Mouse (Mus musculus): ENCODE data around the gene Cdx2. TPM values are rescaled to one million over a fixed set of nuclear protein-coding genes. Genes with fewer than 3 reads are reported as not detected.
A peak's percentile ranks its signal among the peaks of the same experiment; 100 is the strongest.

Gene Cdx2
- polyA plus RNA-seq, 1 experiment from 2014 or later, result not detected

DNA sequence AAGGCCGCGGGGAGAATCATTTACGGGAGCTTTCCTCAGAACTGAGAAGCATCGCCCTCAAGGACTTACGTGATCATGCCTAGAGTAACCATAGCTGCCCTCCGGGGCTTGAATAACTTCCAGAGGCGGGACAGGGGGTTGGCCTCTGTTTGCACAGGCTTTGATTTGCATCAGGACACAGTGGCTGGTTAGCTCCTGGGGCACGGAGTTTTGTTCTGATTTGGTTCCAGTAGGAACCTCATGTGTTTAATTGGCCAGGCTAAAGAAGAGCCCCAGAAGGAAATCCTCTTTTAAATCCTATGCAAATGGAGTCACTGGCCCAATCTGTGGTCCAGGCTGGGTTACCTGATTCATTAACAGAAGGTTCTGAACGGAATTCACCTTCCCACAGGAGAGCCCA is 31.9 kb upstream of the Cdx2 start:
- H3K4me3 ChIP-seq (replicated peaks), result no peak overlapping the region
- no peak overlapping the region for H3K9ac ChIP-seq
- no peak for ATAC-seq (replicated peaks; ENCODE audit: low FRiP score)

DNA sequence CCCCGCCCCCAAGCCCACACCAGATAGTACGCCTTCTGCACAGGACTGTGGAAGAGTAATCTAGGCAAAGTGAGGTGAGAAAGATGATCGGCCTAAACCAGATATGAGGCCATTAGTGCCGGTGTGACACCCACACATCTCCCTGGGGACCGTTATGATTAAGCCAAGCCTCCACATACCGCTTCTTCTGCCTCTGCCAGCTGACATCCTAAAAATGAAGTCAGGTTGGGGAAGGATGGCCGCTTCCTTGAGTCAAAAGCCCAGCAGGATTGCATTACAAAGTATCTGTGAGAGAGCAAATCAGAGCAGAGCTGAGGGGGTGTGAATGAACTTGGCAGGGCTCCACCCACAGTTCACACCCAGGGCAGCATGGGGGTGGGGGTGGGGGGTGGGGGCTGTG is 25.6 kb upstream of the Cdx2 start:
- H3K4me3 ChIP-seq (replicated peaks), result no peak overlapping the region
- H3K27ac ChIP-seq, result no peak overlapping the region
- WGBS, result 20% methylated on average over 7 of the region's 7 CpGs
- H3K4me2 ChIP-seq, result 0 out of 2 replicates have a peak overlapping the region, but pooled peaks have one; percentile 7
- 0 out of 2 replicates have a peak, but pooled peaks have one; percentile 40 for ATAC-seq (replicated peaks; ENCODE audit: low FRiP score)
- H3K4me1 ChIP-seq, result peaks cover 8% of the 10 kb centered on the region; the same call in 1 of the 2 replicates
- H3K27me3 ChIP-seq, result peaks cover 4% of the 10 kb centered on the region; the same call in 1 of the 2 replicates
- H3K36me3 ChIP-seq, result no peaks in the 10 kb centered on the region
- no peak overlapping the region for H3K9ac ChIP-seq
- H3K9me3 ChIP-seq (replicated peaks), result no peaks in the 10 kb centered on the region

More for the DNA sequence above, 31.9 kb upstream of the Cdx2 start:
- Histone ChIP-seq H3K9me3 (replicated peaks) (no peaks in the 10 kb centered on the region), H3K27me3 (no peaks in the 10 kb centered on the region), H3K36me3 (no peaks in the 10 kb centered on the region), H3K4me2 (no peak overlapping the region), H3K4me1 (no peaks in the 10 kb centered on the region), H3K27ac (no peak overlapping the region)
- WGBS, result 56% methylated on average over 9 of the region's 9 CpGs

GRCm38 (mm10) chr5:147331547-147331946 is 24.5 kb upstream of the Cdx2 start:
- H3K4me1 ChIP-seq, result peaks cover 8% of the 10 kb centered on the region; the same call in 1 of the 2 replicates
- 47% methylated on average over 2 of the region's 2 CpGs for WGBS
- no peak for ATAC-seq (replicated peaks; ENCODE audit: low FRiP score)
- H3K27me3 ChIP-seq, result peaks cover 4% of the 10 kb centered on the region; the same call in 1 of the 2 replicates
- H3K4me2 ChIP-seq, result no peak overlapping the region
- H3K36me3 ChIP-seq, result no peaks in the 10 kb centered on the region
- H3K9me3 ChIP-seq (replicated peaks), result no peaks in the 10 kb centered on the region
- no peak overlapping the region for H3K9ac ChIP-seq
- no peak overlapping the region for H3K27ac ChIP-seq
- H3K4me3 ChIP-seq (replicated peaks), result no peak overlapping the region

GRCm38 (mm10) chr5:147329946-147330345 is 22.9 kb upstream of the Cdx2 start:
- Histone ChIP-seq H3K36me3 (no peaks in the 10 kb centered on the region), H3K4me3 (replicated peaks) (no peak overlapping the region), H3K4me2 (no peak overlapping the region), H3K9me3 (replicated peaks) (no peaks in the 10 kb centered on the region), H3K9ac (no peak overlapping the region), H3K27me3 (peaks cover 4% of the 10 kb centered on the region; the same call in 1 of the 2 replicates), H3K4me1 (peaks cover 8% of the 10 kb centered on the region; the same call in 1 of the 2 replicates), H3K27ac (no peak overlapping the region)
- no peak for ATAC-seq (replicated peaks; ENCODE audit: low FRiP score)
- WGBS, result 88% methylated on average over 11 of the region's 11 CpGs

- no peak overlapping the region for H3K27ac ChIP-seq
- WGBS, result 95% methylated on average over 5 of the region's 5 CpGs
- no peak for ATAC-seq (replicated peaks; ENCODE audit: low FRiP score)
Observed at GRCm38 (mm10) chr5:147327636-147328035, 20.6 kb upstream of the Cdx2 start.

DNA sequence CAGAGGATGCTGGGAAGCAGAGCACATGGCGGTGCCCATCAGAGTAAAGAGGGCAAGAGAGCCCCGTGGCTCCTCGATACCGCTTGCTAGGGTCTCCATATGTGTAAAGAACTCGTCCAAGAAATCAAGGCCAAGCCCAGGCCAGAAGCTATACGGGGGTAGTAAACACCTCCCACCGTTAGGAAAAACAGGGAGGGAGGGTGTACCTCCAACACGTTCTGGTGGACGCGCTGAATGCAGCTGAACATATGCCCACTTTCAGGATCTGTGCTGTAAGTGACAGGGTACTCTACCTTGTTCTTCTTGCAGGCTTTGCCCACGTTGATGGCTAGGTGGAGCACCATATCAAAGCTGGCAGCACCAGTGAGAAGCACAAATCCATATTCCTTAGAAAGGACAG is 18.9 kb upstream of the Cdx2 start:
- Histone ChIP-seq H3K9me3 (replicated peaks) (no peaks in the 10 kb centered on the region), H3K27me3 (peaks cover 29% of the 10 kb centered on the region), H3K4me3 (replicated peaks) (no peak overlapping the region), H3K9ac (no peak overlapping the region), H3K27ac (no peak overlapping the region), H3K4me2 (no peak overlapping the region), H3K36me3 (no peaks in the 10 kb centered on the region), H3K4me1 (no peaks in the 10 kb centered on the region)
- no peak for ATAC-seq (replicated peaks; ENCODE audit: low FRiP score)
- 75% methylated on average over 11 of the region's 11 CpGs for WGBS

More at GRCm38 (mm10) chr5:147327636-147328035, 20.6 kb upstream of the Cdx2 start:
- no peaks in the 10 kb centered on the region for H3K9me3 ChIP-seq (replicated peaks)
- peaks cover 3% of the 10 kb centered on the region; the same call in 1 of the 2 replicates for H3K4me1 ChIP-seq
- H3K4me3 ChIP-seq (replicated peaks), result no peak overlapping the region
- no peak overlapping the region for H3K4me2 ChIP-seq
- peaks cover 12% of the 10 kb centered on the region for H3K27me3 ChIP-seq
- H3K9ac ChIP-seq, result no peak overlapping the region
- H3K36me3 ChIP-seq, result no peaks in the 10 kb centered on the region

- WGBS, result 18% methylated on average over 17 of the region's 17 CpGs
- no peaks in the 10 kb centered on the region for H3K36me3 ChIP-seq
- peak; percentile 18; the same call in 1 of the 2 replicates for ATAC-seq (replicated peaks; ENCODE audit: low FRiP score)
- no peak overlapping the region for H3K4me3 ChIP-seq (replicated peaks)
- H3K9ac ChIP-seq, result no peak overlapping the region
- peaks cover 44% of the 10 kb centered on the region for H3K27me3 ChIP-seq
- no peaks in the 10 kb centered on the region for H3K9me3 ChIP-seq (replicated peaks)
- H3K27ac ChIP-seq, result no peak overlapping the region
- no peak overlapping the region for H3K4me2 ChIP-seq
- no peaks in the 10 kb centered on the region for H3K4me1 ChIP-seq
Observed at GRCm38 (mm10) chr5:147323237-147323917, 16.3 kb upstream of the Cdx2 start.

DNA sequence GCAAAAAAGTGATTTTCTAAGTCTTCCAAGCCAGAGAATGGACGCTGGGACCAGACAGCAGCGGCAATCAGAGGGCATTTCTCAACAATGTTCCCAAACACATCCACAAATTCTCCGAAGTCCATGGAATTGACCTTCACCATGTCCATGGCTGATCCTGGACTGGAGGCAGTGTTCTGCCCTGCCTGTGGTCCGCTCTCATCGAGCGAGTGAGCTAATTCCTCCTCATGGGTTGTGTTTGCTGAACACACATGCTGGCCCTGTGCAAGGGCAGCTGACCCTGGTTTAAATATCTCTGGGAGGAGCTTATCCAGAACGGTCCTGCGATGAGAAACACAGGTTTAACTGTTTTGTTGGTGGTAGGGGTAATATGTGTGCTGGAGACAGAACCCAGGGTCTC is 15.1 kb upstream of the Cdx2 start, which contains the start of gene Urad:
Gene Urad, minus strand, starts transcription at position 258 of the 400 bp plus-strand sequence.
- Histone ChIP-seq H3K27ac (no peak within 1 kb of the TSS), H3K36me3 (no peaks in the 10 kb centered on the region), H3K4me1 (0 out of 2 replicates have a peak, but pooled peaks cover 2% of the 10 kb centered on the region), H3K4me3 (replicated peaks) (no peak within 1 kb of the TSS), H3K9me3 (replicated peaks) (no peaks in the 10 kb centered on the region), H3K4me2 (no peak within 1 kb of the TSS), H3K27me3 (peaks cover 56% of the 10 kb centered on the region), H3K9ac (no peak within 1 kb of the TSS)
- no peak for ATAC-seq (replicated peaks; ENCODE audit: low FRiP score)
- WGBS, result 76% methylated on average over 8 of the region's 8 CpGs

- ATAC-seq (replicated peaks; ENCODE audit: low FRiP score), result 0 out of 2 replicates have a peak, but pooled peaks have one; percentile 31
- H3K9me3 ChIP-seq (replicated peaks), result no peaks in the 10 kb centered on the region
- H3K36me3 ChIP-seq, result no peaks in the 10 kb centered on the region
- H3K4me1 ChIP-seq, result peaks cover 11% of the 10 kb centered on the region
- H3K9ac ChIP-seq, result no peak overlapping the region
- peaks cover 81% of the 10 kb centered on the region for H3K27me3 ChIP-seq
- H3K4me2 ChIP-seq, result no peak overlapping the region
- no peak overlapping the region for H3K4me3 ChIP-seq (replicated peaks)
- no peak overlapping the region for H3K27ac ChIP-seq
Observed at GRCm38 (mm10) chr5:147319653-147320052, 12.6 kb upstream of the Cdx2 start.

GRCm38 (mm10) chr5:147317991-147318390 is 10.9 kb upstream of the Cdx2 start:
- Histone ChIP-seq H3K27ac (no peak overlapping the region), H3K4me1 (peaks cover 11% of the 10 kb centered on the region), H3K9ac (no peak overlapping the region), H3K27me3 (peaks cover 93% of the 10 kb centered on the region), H3K9me3 (replicated peaks) (no peaks in the 10 kb centered on the region), H3K4me3 (replicated peaks) (no peak overlapping the region), H3K4me2 (no peak overlapping the region), H3K36me3 (no peaks in the 10 kb centered on the region)
- 31% methylated on average over 7 of the region's 7 CpGs for WGBS
- ATAC-seq (replicated peaks; ENCODE audit: low FRiP score), result no peak

GRCm38 (mm10) chr5:147317321-147317720 is 10.3 kb upstream of the Cdx2 start:
- Histone ChIP-seq H3K4me2 (no peak overlapping the region), H3K4me1 (peaks cover 11% of the 10 kb centered on the region), H3K27ac (no peak overlapping the region), H3K9me3 (replicated peaks) (no peaks in the 10 kb centered on the region), H3K4me3 (replicated peaks) (no peak overlapping the region), H3K9ac (no peak overlapping the region), H3K27me3 (peaks cover 93% of the 10 kb centered on the region), H3K36me3 (no peaks in the 10 kb centered on the region)
- ATAC-seq (replicated peaks; ENCODE audit: low FRiP score), result 0 out of 2 replicates have a peak, but pooled peaks have one; percentile 19
- 4% methylated on average over 7 of the region's 7 CpGs for WGBS

DNA sequence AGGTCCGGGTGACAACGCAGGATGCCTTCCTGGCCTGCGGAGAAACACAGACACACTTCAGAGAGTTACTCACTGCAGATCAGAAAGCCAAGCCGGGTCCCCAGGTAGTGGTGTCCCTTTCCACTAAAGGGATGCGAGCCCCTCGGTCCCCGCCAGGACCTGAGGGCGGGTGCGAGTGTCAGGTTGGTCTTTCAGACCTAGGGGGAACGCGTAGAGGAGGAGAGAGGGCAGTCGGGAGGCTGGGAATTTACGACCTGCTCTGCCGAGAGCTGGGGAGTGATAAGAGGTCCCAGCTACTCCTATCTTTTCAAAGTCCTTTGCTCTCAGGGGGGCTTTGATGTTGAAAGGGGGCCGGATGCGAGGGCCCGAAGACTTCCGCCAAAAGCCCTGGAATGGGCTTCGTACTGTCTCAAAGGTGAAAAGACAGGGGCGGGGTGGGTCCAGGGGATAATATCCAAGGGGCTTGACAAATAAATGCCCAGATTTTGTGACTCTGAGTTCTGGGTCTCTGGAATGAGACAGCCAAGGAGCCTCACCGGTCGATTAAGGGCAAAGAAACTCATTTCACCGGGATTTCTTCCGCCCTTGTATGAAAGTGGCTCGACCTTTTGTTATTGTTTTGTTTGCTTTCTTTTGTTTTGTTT is 8.5 kb upstream of the Cdx2 start:
- Histone ChIP-seq H3K27ac (no peak overlapping the region), H3K27me3 (peaks cover 95% of the 10 kb centered on the region), H3K9me3 (replicated peaks) (no peaks in the 10 kb centered on the region), H3K4me3 (replicated peaks) (peak overlapping the region; percentile 11; the same call in 1 of the 2 replicates), H3K4me1 (peaks cover 11% of the 10 kb centered on the region), H3K9ac (no peak overlapping the region), H3K36me3 (no peaks in the 10 kb centered on the region), H3K4me2 (peak overlapping the region; percentile 20)
- ATAC-seq (replicated peaks; ENCODE audit: low FRiP score), result no peak
- WGBS, result under 1% methylated on average over 25 of the region's 25 CpGs

All from kidney, embryonic 15.5 days (tissue).